Mouse (Mus musculus) cerebellum, adult 2 months (tissue): Measurements from ENCODE around the gene Zfp706.

Source experiments
- CTCF ChIP-seq: fragments of 200-500 bp; IDR thresholded peaks from 2 replicates; pipeline ENCODE4 v1.5.1; 2011; ENCODE audit warnings: low read depth, mild to moderate bottlenecking, control low read depth, low read length, moderate library complexity, borderline replicate concordance; ENCODE audit not compliant: insufficient read depth
- POLR2A ChIP-seq: fragments of 200-500 bp; IDR thresholded peaks from 2 replicates; pipeline ENCODE4 v1.6.1; 2011; ENCODE audit warnings: low read length, control low read depth, borderline replicate concordance; ENCODE audit not compliant: insufficient read depth

GRCm38 (mm10) chr15:37004858-37005257, 2.7 kb downstream of the Zfp706 start:
- TF ChIP-seq CTCF (no peak), POLR2A (no peak)
